Mouse (Mus musculus) hindbrain, embryonic 12.5 days (tissue): ENCODE data around the gene Slc41a2. TPM values are rescaled to one million over a fixed set of nuclear protein-coding genes. Genes with fewer than 3 reads are reported as not detected.

Source experiments
- ATAC-seq: fragments of 200-750 bp; cut with Nextera tagmentation; 2 replicates; pipeline ENCODE4 v1.8.0; 2017; ENCODE audit warnings: moderate TSS enrichment; ENCODE audit not compliant: low FRiP score
- H3K27ac ChIP-seq: fragments of 300-500 bp; sonication (generic); 2 replicates; pipeline ENCODE4 v1.5.1; 2016; ENCODE audit warnings: mild to moderate bottlenecking
- H3K27me3 ChIP-seq: fragments of 300-500 bp; sonication (generic); 2 replicates; pipeline ENCODE4 v1.6.1; 2016; ENCODE audit warnings: mild to moderate bottlenecking
- H3K36me3 ChIP-seq: fragments of 300-500 bp; sonication (generic); 2 replicates; pipeline ENCODE4 v1.6.1; 2016; ENCODE audit warnings: mild to moderate bottlenecking
- H3K4me1 ChIP-seq: fragments of 300-500 bp; sonication (generic); 2 replicates; pipeline ENCODE4 v1.6.1; 2016
- H3K4me2 ChIP-seq: fragments of 300-500 bp; sonication (generic); replicated peaks from 2 replicates; pipeline ENCODE4 v1.6.1; 2016; ENCODE audit warnings: mild to moderate bottlenecking
- H3K4me3 ChIP-seq: fragments of 300-500 bp; sonication (generic); 2 replicates; pipeline ENCODE4 v1.5.1; 2016; ENCODE audit warnings: mild to moderate bottlenecking
- H3K9ac ChIP-seq: fragments of 300-500 bp; sonication (generic); 2 replicates; pipeline ENCODE4 v1.6.1; 2016; ENCODE audit warnings: mild to moderate bottlenecking, moderate library complexity
- H3K9me3 ChIP-seq: fragments of 300-500 bp; sonication (generic); replicated peaks from 2 replicates; pipeline ENCODE4 v1.6.1; 2016; ENCODE audit warnings: mild to moderate bottlenecking
- WGBS: fragments of 180-500 bp; shearing (Covaris S2); methylation state at CpG from one replicate; pipeline ENCODE4 v1.1.7; 2016; 5-methylcytosine and 5-hydroxymethylcytosine counted together
- polyA plus RNA-seq: library from polyadenylated mRNA; unstranded; fragments of >200 nt; fragmentation: Nextera tagmentation; extraction: Ambion mirVana; gene quantifications from 2 replicates; pipeline ENCODE4 v1.2.1, GENCODE M21; 2016

Slc41a2 gene
- polyA plus RNA-seq, 1 experiment from 2014 or later, result 2.6 TPM

GRCm38 (mm10) chr10:83291731-83292130, 46.0 kb downstream of the Slc41a2 start:
- H3K9me3 ChIP-seq, result no peaks in the 10 kb centered on the region
- H3K4me1 ChIP-seq, result no peaks in the 10 kb centered on the region
- no peak overlapping the region for H3K9ac ChIP-seq
- no peak overlapping the region for H3K4me2 ChIP-seq
- H3K4me3 ChIP-seq, result no peak overlapping the region
- WGBS, result 91% methylated on average over 11 of the region's 11 CpGs
- no peak for ATAC-seq
- no peaks in the 10 kb centered on the region for H3K27me3 ChIP-seq
- no peak overlapping the region for H3K27ac ChIP-seq
- no peaks in the 10 kb centered on the region for H3K36me3 ChIP-seq

- Histone ChIP-seq H3K36me3 (no peaks in the 10 kb centered on the region), H3K9ac (no peak overlapping the region), H3K27ac (no peak overlapping the region), H3K27me3 (no peaks in the 10 kb centered on the region), H3K4me3 (no peak overlapping the region), H3K4me1 (peaks cover 7% of the 10 kb centered on the region; the same call in 1 of the 2 replicates), H3K9me3 (no peaks in the 10 kb centered on the region), H3K4me2 (no peak overlapping the region)
- WGBS, result 79% methylated on average over 6 of the region's 6 CpGs
- ATAC-seq, result no peak
Measured at GRCm38 (mm10) chr10:83287828-83288227, 49.9 kb downstream of the Slc41a2 start.

GRCm38 (mm10) chr10:83286399-83286798, 51.3 kb downstream of the Slc41a2 start:
- 55% methylated on average over 7 of the region's 7 CpGs for WGBS
- H3K4me3 ChIP-seq, result no peak overlapping the region
- peaks cover 7% of the 10 kb centered on the region; the same call in 1 of the 2 replicates for H3K4me1 ChIP-seq
- H3K9me3 ChIP-seq, result no peaks in the 10 kb centered on the region
- H3K36me3 ChIP-seq, result no peaks in the 10 kb centered on the region
- H3K27me3 ChIP-seq, result no peaks in the 10 kb centered on the region
- no peak for ATAC-seq
- no peak overlapping the region for H3K27ac ChIP-seq
- no peak overlapping the region for H3K9ac ChIP-seq
- no peak overlapping the region for H3K4me2 ChIP-seq

GRCm38 (mm10) chr10:83285724-83286256, 51.9 kb downstream of the Slc41a2 start:
- Histone ChIP-seq H3K4me3 (no peak overlapping the region), H3K27me3 (no peaks in the 10 kb centered on the region), H3K4me1 (peaks cover 7% of the 10 kb centered on the region; the same call in 1 of the 2 replicates), H3K9ac (no peak overlapping the region), H3K36me3 (no peaks in the 10 kb centered on the region), H3K9me3 (no peaks in the 10 kb centered on the region), H3K4me2 (no peak overlapping the region), H3K27ac (no peak overlapping the region)
- no peak for ATAC-seq
- 71% methylated on average over 7 of the region's 7 CpGs for WGBS

- no peaks in the 10 kb centered on the region for H3K36me3 ChIP-seq
- no peak overlapping the region for H3K9ac ChIP-seq
- no peak overlapping the region for H3K4me3 ChIP-seq
- peaks cover 7% of the 10 kb centered on the region; the same call in 1 of the 2 replicates for H3K4me1 ChIP-seq
- H3K9me3 ChIP-seq, result no peaks in the 10 kb centered on the region
- H3K27me3 ChIP-seq, result no peaks in the 10 kb centered on the region
- H3K27ac ChIP-seq, result no peak overlapping the region
- ATAC-seq, result no peak
- WGBS, result 92% methylated on average over 4 of the region's 4 CpGs
- H3K4me2 ChIP-seq, result no peak overlapping the region
Measured at GRCm38 (mm10) chr10:83284916-83285315, 52.8 kb downstream of the Slc41a2 start.

- Histone ChIP-seq H3K9me3 (no peaks in the 10 kb centered on the region), H3K36me3 (no peaks in the 10 kb centered on the region), H3K9ac (no peak overlapping the region), H3K27me3 (no peaks in the 10 kb centered on the region), H3K4me1 (peaks cover 4% of the 10 kb centered on the region; the same call in 1 of the 2 replicates), H3K4me2 (no peak overlapping the region), H3K4me3 (no peak overlapping the region), H3K27ac (no peak overlapping the region)
- 28% methylated on average over 13 of the region's 13 CpGs for WGBS
- ATAC-seq, result peak; percentile 82
Measured at GRCm38 (mm10) chr10:83266731-83267130, 71.0 kb downstream of the Slc41a2 start.

- Histone ChIP-seq H3K36me3 (no peaks in the 10 kb centered on the region), H3K9me3 (no peaks in the 10 kb centered on the region), H3K9ac (no peak overlapping the region), H3K4me3 (no peak overlapping the region), H3K4me1 (peaks cover 4% of the 10 kb centered on the region; the same call in 1 of the 2 replicates), H3K27ac (no peak overlapping the region), H3K4me2 (no peak overlapping the region), H3K27me3 (no peaks in the 10 kb centered on the region)
- WGBS, result 85% methylated on average over 5 of the region's 5 CpGs
- no peak for ATAC-seq
Measured at GRCm38 (mm10) chr10:83266241-83266640, 71.4 kb downstream of the Slc41a2 start.

GRCm38 (mm10) chr10:83264680-83265079, 73.0 kb downstream of the Slc41a2 start:
- Histone ChIP-seq H3K4me1 (peaks cover 4% of the 10 kb centered on the region; the same call in 1 of the 2 replicates), H3K9me3 (no peaks in the 10 kb centered on the region), H3K4me3 (no peak overlapping the region), H3K4me2 (no peak overlapping the region), H3K27me3 (no peaks in the 10 kb centered on the region), H3K27ac (no peak overlapping the region), H3K36me3 (no peaks in the 10 kb centered on the region), H3K9ac (no peak overlapping the region)
- ATAC-seq, result no peak
- WGBS, result 61% methylated on average over 8 of the region's 8 CpGs

GRCm38 (mm10) chr10:83264056-83264455, 73.6 kb downstream of the Slc41a2 start:
- Histone ChIP-seq H3K9me3 (no peaks in the 10 kb centered on the region), H3K4me3 (no peak overlapping the region), H3K36me3 (no peaks in the 10 kb centered on the region), H3K4me1 (peaks cover 4% of the 10 kb centered on the region; the same call in 1 of the 2 replicates), H3K9ac (no peak overlapping the region), H3K4me2 (no peak overlapping the region), H3K27ac (no peak overlapping the region), H3K27me3 (no peaks in the 10 kb centered on the region)
- WGBS, result 42% methylated on average over 2 of the region's 2 CpGs
- no peak for ATAC-seq

GRCm38 (mm10) chr10:83261264-83261663, 76.4 kb downstream of the Slc41a2 start:
- Histone ChIP-seq H3K4me1 (no peaks in the 10 kb centered on the region), H3K9ac (no peak overlapping the region), H3K4me3 (no peak overlapping the region), H3K9me3 (no peaks in the 10 kb centered on the region), H3K4me2 (no peak overlapping the region), H3K36me3 (no peaks in the 10 kb centered on the region), H3K27ac (no peak overlapping the region), H3K27me3 (peaks cover 3% of the 10 kb centered on the region; the same call in 1 of the 2 replicates)
- no peak for ATAC-seq
- 51% methylated on average over 4 of the region's 4 CpGs for WGBS

- no peak for ATAC-seq
- WGBS, result 67% methylated on average over 8 of the region's 8 CpGs
- no peaks in the 10 kb centered on the region for H3K27me3 ChIP-seq
Measured at GRCm38 (mm10) chr10:83251377-83251776, 86.3 kb downstream of the Slc41a2 start.

GRCm38 (mm10) chr10:83248036-83248435, 89.6 kb downstream of the Slc41a2 start:
- Histone ChIP-seq H3K27me3 (no peaks in the 10 kb centered on the region), H3K9ac (no peak overlapping the region), H3K9me3 (no peaks in the 10 kb centered on the region), H3K4me2 (no peak overlapping the region), H3K36me3 (no peaks in the 10 kb centered on the region), H3K27ac (no peak overlapping the region), H3K4me3 (no peak overlapping the region), H3K4me1 (peaks cover 9% of the 10 kb centered on the region)
- WGBS, result 72% methylated on average over 7 of the region's 7 CpGs
- no peak for ATAC-seq

More at GRCm38 (mm10) chr10:83251377-83251776, 86.3 kb downstream of the Slc41a2 start:
- Histone ChIP-seq H3K4me1 (no peaks in the 10 kb centered on the region), H3K9ac (no peak overlapping the region), H3K4me2 (no peak overlapping the region), H3K27ac (no peak overlapping the region), H3K36me3 (no peaks in the 10 kb centered on the region), H3K4me3 (no peak overlapping the region), H3K9me3 (no peaks in the 10 kb centered on the region)

GRCm38 (mm10) chr10:83245720-83246119, 92.0 kb downstream of the Slc41a2 start:
- Histone ChIP-seq H3K27ac (no peak overlapping the region), H3K9me3 (no peaks in the 10 kb centered on the region), H3K4me2 (no peak overlapping the region), H3K9ac (no peak overlapping the region), H3K27me3 (no peaks in the 10 kb centered on the region), H3K36me3 (no peaks in the 10 kb centered on the region), H3K4me3 (no peak overlapping the region), H3K4me1 (peaks cover 9% of the 10 kb centered on the region)
- 59% methylated on average over 7 of the region's 7 CpGs for WGBS
- ATAC-seq, result peak; percentile 72
